Mouse (Mus musculus): ENCODE data around the gene Coro1a. TPM values are rescaled to one million over a fixed set of nuclear protein-coding genes. Genes with fewer than 3 reads are reported as not detected.
A peak's percentile ranks its signal among the peaks of the same experiment; 100 is the strongest.
"Not testable (repeated sequence)": the region's sequence is repeated elsewhere in the genome, so short reads cannot be mapped to it uniquely, and the experiment has no call there.

The Coro1a gene
- polyA plus RNA-seq, 1 experiment from 2014 or later: 107 TPM

- not testable (repeated sequence) for H3K9me3 ChIP-seq; H3K36me3 ChIP-seq; ATAC-seq (ENCODE audit: low read depth); H3K4me2 ChIP-seq; H3K9ac ChIP-seq; H3K27ac ChIP-seq (replicated peaks); H3K27me3 ChIP-seq; H3K4me3 ChIP-seq; H3K4me1 ChIP-seq (replicated peaks)
- WGBS: 87% methylated on average over 4 of the region's 4 CpGs
Measured at GRCm38 (mm10) chr7:126730256-126730789, 22.7 kb upstream of the Coro1a start.

GRCm38 (mm10) chr7:126725667-126726066 lies 18.1 kb upstream of the Coro1a start:
- no peak overlapping the region for H3K4me2 ChIP-seq
- H3K27me3 ChIP-seq: no peaks in the 10 kb centered on the region
- H3K9ac ChIP-seq: no peak overlapping the region
- H3K4me1 ChIP-seq (replicated peaks): no peaks in the 10 kb centered on the region
- H3K36me3 ChIP-seq: no peaks in the 10 kb centered on the region
- no peak for ATAC-seq (ENCODE audit: low read depth)
- WGBS: 84% methylated on average over 5 of the region's 5 CpGs
- H3K9me3 ChIP-seq: no peaks in the 10 kb centered on the region
- H3K27ac ChIP-seq (replicated peaks): no peak overlapping the region
- no peak overlapping the region for H3K4me3 ChIP-seq

GRCm38 (mm10) chr7:126725077-126725476 lies 17.5 kb upstream of the Coro1a start:
- H3K27me3 ChIP-seq: no peaks in the 10 kb centered on the region
- no peak for ATAC-seq (ENCODE audit: low read depth)
- H3K4me2 ChIP-seq: no peak overlapping the region
- no peak overlapping the region for H3K9ac ChIP-seq
- no peaks in the 10 kb centered on the region for H3K9me3 ChIP-seq
- no peak overlapping the region for H3K4me3 ChIP-seq
- H3K27ac ChIP-seq (replicated peaks): no peak overlapping the region
- WGBS: 76% methylated on average over 3 of the region's 3 CpGs
- no peaks in the 10 kb centered on the region for H3K4me1 ChIP-seq (replicated peaks)
- H3K36me3 ChIP-seq: no peaks in the 10 kb centered on the region

- H3K9ac ChIP-seq: no peak overlapping the region
- 91% methylated on average over 13 of the region's 13 CpGs for WGBS
- no peaks in the 10 kb centered on the region for H3K9me3 ChIP-seq
- no peak for ATAC-seq (ENCODE audit: low read depth)
- no peaks in the 10 kb centered on the region for H3K4me1 ChIP-seq (replicated peaks)
- no peak overlapping the region for H3K27ac ChIP-seq (replicated peaks)
- no peak overlapping the region for H3K4me2 ChIP-seq
- H3K4me3 ChIP-seq: no peak overlapping the region
- H3K36me3 ChIP-seq: no peaks in the 10 kb centered on the region
- H3K27me3 ChIP-seq: no peaks in the 10 kb centered on the region
Measured at GRCm38 (mm10) chr7:126721635-126722034, 14.0 kb upstream of the Coro1a start.

GRCm38 (mm10) chr7:126718787-126719337 lies 11.3 kb upstream of the Coro1a start:
- H3K9ac ChIP-seq: no peak overlapping the region
- ATAC-seq (ENCODE audit: low read depth): no peak
- no peak overlapping the region for H3K27ac ChIP-seq (replicated peaks)
- H3K4me2 ChIP-seq: no peak overlapping the region
- H3K9me3 ChIP-seq: no peaks in the 10 kb centered on the region
- WGBS: 96% methylated on average over 5 of the region's 5 CpGs
- no peak overlapping the region for H3K4me3 ChIP-seq
- no peaks in the 10 kb centered on the region for H3K27me3 ChIP-seq
- no peaks in the 10 kb centered on the region for H3K4me1 ChIP-seq (replicated peaks)
- H3K36me3 ChIP-seq: no peaks in the 10 kb centered on the region

- 94% methylated on average over 3 of the region's 3 CpGs for WGBS
- no peak overlapping the region for H3K4me2 ChIP-seq
- H3K27ac ChIP-seq (replicated peaks): no peak overlapping the region
- no peak overlapping the region for H3K9ac ChIP-seq
- H3K4me1 ChIP-seq (replicated peaks): no peaks in the 10 kb centered on the region
- H3K4me3 ChIP-seq: no peak overlapping the region
- H3K9me3 ChIP-seq: no peaks in the 10 kb centered on the region
- ATAC-seq (ENCODE audit: low read depth): no peak
- no peaks in the 10 kb centered on the region for H3K27me3 ChIP-seq
- no peaks in the 10 kb centered on the region for H3K36me3 ChIP-seq
Measured at GRCm38 (mm10) chr7:126717566-126717965, 10.0 kb upstream of the Coro1a start.

- no peak for ATAC-seq (ENCODE audit: low read depth)
- H3K4me1 ChIP-seq (replicated peaks): no peaks in the 10 kb centered on the region
- no peak overlapping the region for H3K4me3 ChIP-seq
- no peaks in the 10 kb centered on the region for H3K36me3 ChIP-seq
- H3K27me3 ChIP-seq: no peaks in the 10 kb centered on the region
- WGBS: 80% methylated on average over 4 of the region's 4 CpGs
- H3K9ac ChIP-seq: no peak overlapping the region
- no peak overlapping the region for H3K4me2 ChIP-seq
- H3K9me3 ChIP-seq: no peaks in the 10 kb centered on the region
- no peak overlapping the region for H3K27ac ChIP-seq (replicated peaks)
Measured at GRCm38 (mm10) chr7:126715679-126716078, 8.1 kb upstream of the Coro1a start.

GRCm38 (mm10) chr7:126711910-126712309 lies 4.3 kb upstream of the Coro1a start:
- Histone ChIP-seq H3K4me1 (replicated peaks) (no peaks in the 10 kb centered on the region), H3K4me3 (no peak overlapping the region), H3K4me2 (no peak overlapping the region), H3K9me3 (peaks cover 3% of the 10 kb centered on the region; the same call in 1 of the 2 replicates), H3K9ac (no peak overlapping the region), H3K27ac (replicated peaks) (no peak overlapping the region), H3K27me3 (no peaks in the 10 kb centered on the region; the same call in 1 of the 2 replicates), H3K36me3 (no peaks in the 10 kb centered on the region)
- no peak for ATAC-seq (ENCODE audit: low read depth)
- WGBS: 83% methylated on average over 3 of the region's 3 CpGs

GRCm38 (mm10) chr7:126710266-126710665 lies 2.7 kb upstream of the Coro1a start:
- Histone ChIP-seq H3K27me3 (peaks cover 10% of the 10 kb centered on the region; the same call in 1 of the 2 replicates), H3K9me3 (peaks cover 3% of the 10 kb centered on the region; the same call in 1 of the 2 replicates), H3K9ac (no peak overlapping the region), H3K27ac (replicated peaks) (no peak overlapping the region), H3K4me1 (replicated peaks) (peaks cover 2% of the 10 kb centered on the region; the same call in 1 of the 2 replicates), H3K4me2 (no peak overlapping the region), H3K36me3 (no peaks in the 10 kb centered on the region), H3K4me3 (no peak overlapping the region)
- ATAC-seq (ENCODE audit: low read depth): no peak
- 83% methylated on average over 4 of the region's 4 CpGs for WGBS

GRCm38 (mm10) chr7:126708175-126708952 lies 777 bp upstream of the Coro1a start:
- no peak for ATAC-seq (ENCODE audit: low read depth)
- WGBS: 88% methylated on average over 10 of the region's 10 CpGs
- no peak overlapping the region for H3K4me3 ChIP-seq
- no peaks in the 10 kb centered on the region for H3K36me3 ChIP-seq
- H3K27ac ChIP-seq (replicated peaks): no peak overlapping the region
- H3K4me1 ChIP-seq (replicated peaks): peaks cover 20% of the 10 kb centered on the region
- no peak overlapping the region for H3K4me2 ChIP-seq
- peaks cover 3% of the 10 kb centered on the region; the same call in 1 of the 2 replicates for H3K9me3 ChIP-seq
- no peak overlapping the region for H3K9ac ChIP-seq
- peaks cover 10% of the 10 kb centered on the region; the same call in 1 of the 2 replicates for H3K27me3 ChIP-seq

- Histone ChIP-seq H3K27ac (replicated peaks) (peak overlapping the region; percentile 83), H3K36me3 (peaks cover 14% of the 10 kb centered on the region), H3K4me2 (peak overlapping the region; percentile 80), H3K4me3 (peak overlapping the region; percentile 59), H3K27me3 (peaks cover 10% of the 10 kb centered on the region; the same call in 1 of the 2 replicates), H3K4me1 (replicated peaks) (peaks cover 47% of the 10 kb centered on the region), H3K9me3 (peaks cover 3% of the 10 kb centered on the region; the same call in 1 of the 2 replicates), H3K9ac (peak overlapping the region; percentile 82)
- 2% methylated on average over 39 of the region's 39 CpGs for WGBS
- ATAC-seq (ENCODE audit: low read depth): peak; percentile 84
Measured at GRCm38 (mm10) chr7:126704121-126704980, 3.2 kb downstream of the Coro1a start.

GRCm38 (mm10) chr7:126703757-126704077 lies 3.9 kb downstream of the Coro1a start:
- peaks cover 10% of the 10 kb centered on the region; the same call in 1 of the 2 replicates for H3K27me3 ChIP-seq
- no peaks in the 10 kb centered on the region for H3K9me3 ChIP-seq
- H3K4me3 ChIP-seq: peak overlapping the region; percentile 59
- ATAC-seq (ENCODE audit: low read depth): peak; percentile 21; the same call in 1 of the 2 replicates
- peaks cover 47% of the 10 kb centered on the region for H3K4me1 ChIP-seq (replicated peaks)
- H3K4me2 ChIP-seq: peak overlapping the region; percentile 80
- peak overlapping the region; percentile 82 for H3K9ac ChIP-seq
- peaks cover 20% of the 10 kb centered on the region for H3K36me3 ChIP-seq
- H3K27ac ChIP-seq (replicated peaks): peak overlapping the region; percentile 83
- 12% methylated on average over 7 of the region's 7 CpGs for WGBS

All from neural tube, embryonic 13.5 days (tissue).